Mouse (Mus musculus) spleen, adult 2 months (tissue): Measurements from ENCODE around the gene Gadd45gip1. TPM values are rescaled to one million over a fixed set of nuclear protein-coding genes. Genes with fewer than 3 reads are reported as not detected.

Source experiments
- DNase-seq, 2 experiments: peaks; one replicate each; pipeline versions ENCODE4 v3.0.0 to v3.0.0-alpha.2; 2012 to 2021; ENCODE audit warnings: low spot score in 2 of 2, low read depth in 1 of 2
- H3K27ac ChIP-seq: fragments of 200-500 bp; 2 replicates; pipeline ENCODE4 v1.5.1; 2012; ENCODE audit warnings: low read length, inconsistent platforms; ENCODE audit not compliant: insufficient read depth
- H3K27me3 ChIP-seq: fragments of 200-500 bp; 2 replicates; pipeline ENCODE4 v1.6.1; 2012; ENCODE audit warnings: mild to moderate bottlenecking, moderate library complexity, low read length, inconsistent platforms; ENCODE audit not compliant: control insufficient read depth, insufficient read depth
- H3K36me3 ChIP-seq: fragments of 200-500 bp; 2 replicates; pipeline ENCODE4 v1.6.1; 2012; ENCODE audit warnings: mild to moderate bottlenecking, low read length, inconsistent platforms; ENCODE audit not compliant: control insufficient read depth, insufficient read depth
- H3K4me1 ChIP-seq: fragments of 200-500 bp; 2 replicates; pipeline ENCODE4 v1.6.1; 2011; ENCODE audit warnings: inconsistent platforms; ENCODE audit not compliant: control insufficient read depth, insufficient read depth, insufficient read length
- H3K4me3 ChIP-seq: fragments of 200-500 bp; 2 replicates; pipeline ENCODE4 v1.5.1; 2011; ENCODE audit warnings: mild to moderate bottlenecking, inconsistent platforms; ENCODE audit not compliant: insufficient read depth, insufficient read length; ENCODE audit errors: extremely low read depth
- CTCF ChIP-seq: fragments of 200-500 bp; IDR thresholded peaks from 2 replicates; pipeline ENCODE4 v1.5.1; 2011; ENCODE audit warnings: mild to moderate bottlenecking, inconsistent platforms; ENCODE audit not compliant: insufficient read depth, insufficient read length, insufficient replicate concordance; ENCODE audit errors: extremely low read depth
- POLR2A ChIP-seq: fragments of 200-500 bp; IDR thresholded peaks from 2 replicates; pipeline ENCODE4 v1.6.1; 2011; ENCODE audit warnings: low read depth, low read length, inconsistent platforms
- WGBS: fragments of 180-500 bp; shearing (Covaris S2); methylation state at CpG from one replicate; pipeline ENCODE4 v1.1.7; 2018; 5-methylcytosine and 5-hydroxymethylcytosine counted together
- polyA plus RNA-seq: library from polyadenylated mRNA; depleted of rRNA; stranded (reverse); fragments of >200 nt; gene quantifications from 2 replicates; pipeline ENCODE4 v1.2.3, GENCODE M21; 2012; rRNA removed

Gadd45gip1 gene
- 20.3 and 61.4 TPM in 2 replicates for polyA plus RNA-seq

DNA sequence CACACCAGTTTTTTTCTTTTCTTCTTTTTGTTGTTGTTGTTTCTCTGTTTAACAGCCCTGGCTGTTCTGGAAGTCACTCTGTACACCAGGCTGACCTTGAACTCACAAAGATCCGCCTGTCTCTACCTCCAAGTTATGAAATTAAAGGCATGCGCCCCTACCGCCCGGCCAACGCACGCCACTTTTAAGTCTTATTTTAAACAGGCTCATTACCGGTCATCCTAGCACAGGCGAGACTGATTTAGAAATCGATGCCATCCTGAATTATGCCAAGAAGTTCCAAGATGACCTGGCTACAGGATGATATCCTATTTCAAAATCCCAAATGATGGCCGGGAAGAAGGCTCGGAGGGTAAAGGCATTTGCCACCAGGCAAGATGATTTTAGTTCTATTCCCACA lies at the start of gene Gadd45gip1:
Gene Gadd45gip1, plus strand, starts transcription at position 33 of the 400 bp plus-strand sequence.
- H3K36me3 ChIP-seq, result peaks cover 20% of the 10 kb centered on the region
- H3K27ac ChIP-seq, result peak within 1 kb of the TSS; percentile 81
- H3K4me1 ChIP-seq, result no peaks in the 10 kb centered on the region; the same call in 1 of the 2 replicates
- H3K27me3 ChIP-seq, result no peaks in the 10 kb centered on the region
- peak; percentile 54 to 63 for DNase-seq
- 15% methylated on average over 11 of the region's 11 CpGs for WGBS
- TF ChIP-seq POLR2A (no peak), CTCF (peak; percentile 12; the same call in 1 of the 2 replicates)
- peak within 1 kb of the TSS; percentile 87 for H3K4me3 ChIP-seq

DNA sequence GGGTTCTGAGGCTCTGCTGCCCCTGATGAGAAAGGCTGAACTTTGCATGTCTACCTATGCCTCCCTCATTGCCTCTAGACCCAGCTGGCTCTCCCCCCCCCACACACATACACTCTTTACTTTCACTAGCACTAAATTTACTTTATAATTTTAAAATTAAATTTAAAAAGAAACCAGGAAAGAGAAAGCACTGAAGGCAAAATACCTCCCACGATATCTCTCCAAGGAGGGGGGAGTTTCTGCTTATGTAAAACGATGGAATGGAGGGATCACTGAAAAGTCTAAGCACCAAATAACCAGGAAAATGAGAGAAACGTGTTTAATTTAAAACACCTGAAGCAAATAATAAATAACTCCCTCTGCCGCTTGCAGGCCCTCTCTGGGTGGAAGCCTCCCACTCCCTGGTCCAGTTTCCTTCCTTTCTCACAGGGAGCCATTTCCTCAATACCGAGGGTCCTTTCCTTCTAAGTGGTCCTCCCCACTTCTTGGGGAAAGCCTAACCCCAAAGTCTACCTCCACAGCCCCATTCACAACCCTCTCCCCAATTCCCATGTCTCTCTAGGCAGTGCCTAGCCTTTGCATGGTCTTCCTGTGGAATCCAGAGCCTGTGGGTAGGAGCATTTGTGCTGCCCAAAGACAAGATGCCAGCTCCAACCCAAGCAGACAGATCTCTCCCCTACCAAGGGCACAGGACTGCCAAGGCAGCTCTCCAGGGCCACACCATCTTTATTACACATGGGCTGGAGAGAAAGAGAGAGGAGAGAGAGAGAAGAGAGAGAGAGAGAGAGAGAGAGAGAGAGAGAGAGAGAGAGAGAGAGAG lies 49.4 kb upstream of the Gadd45gip1 start:
- TF ChIP-seq CTCF, result no peak
- no peak for TF ChIP-seq POLR2A
- Histone ChIP-seq H3K27me3 (peaks cover 7% of the 10 kb centered on the region), H3K4me1 (no peaks in the 10 kb centered on the region), H3K36me3 (no peaks in the 10 kb centered on the region), H3K4me3 (no peak overlapping the region), H3K27ac (no peak overlapping the region)
- 78% methylated on average over 5 of the region's 5 CpGs for WGBS
- no peak for DNase-seq

DNA sequence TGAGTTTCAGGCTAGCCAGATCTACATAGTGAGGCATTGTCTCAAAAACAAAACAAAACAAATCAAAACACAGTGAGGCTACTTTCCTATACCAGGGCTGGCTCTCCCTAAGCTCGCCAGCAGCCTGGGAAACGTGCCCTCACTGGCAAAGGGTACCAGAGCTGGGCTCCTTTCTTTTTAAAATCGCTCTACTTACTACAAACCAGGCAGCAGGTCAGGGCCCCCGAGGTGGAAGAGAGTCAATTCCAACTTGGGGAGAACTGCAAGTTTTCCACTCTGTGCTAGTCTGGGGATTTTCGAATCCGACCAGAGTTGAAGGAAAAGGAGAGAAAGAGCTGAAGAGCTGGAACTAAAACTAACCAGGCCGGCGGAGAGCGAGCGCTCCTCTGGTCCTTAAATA lies 48.6 kb upstream of the Gadd45gip1 start:
- no peak overlapping the region for H3K27ac ChIP-seq
- H3K27me3 ChIP-seq, result peaks cover 7% of the 10 kb centered on the region
- no peak for TF ChIP-seq POLR2A
- TF ChIP-seq CTCF, result no peak
- no peaks in the 10 kb centered on the region for H3K4me1 ChIP-seq
- H3K36me3 ChIP-seq, result no peaks in the 10 kb centered on the region
- 83% methylated on average over 10 of the region's 10 CpGs for WGBS
- no peak for DNase-seq
- H3K4me3 ChIP-seq, result no peak overlapping the region

DNA sequence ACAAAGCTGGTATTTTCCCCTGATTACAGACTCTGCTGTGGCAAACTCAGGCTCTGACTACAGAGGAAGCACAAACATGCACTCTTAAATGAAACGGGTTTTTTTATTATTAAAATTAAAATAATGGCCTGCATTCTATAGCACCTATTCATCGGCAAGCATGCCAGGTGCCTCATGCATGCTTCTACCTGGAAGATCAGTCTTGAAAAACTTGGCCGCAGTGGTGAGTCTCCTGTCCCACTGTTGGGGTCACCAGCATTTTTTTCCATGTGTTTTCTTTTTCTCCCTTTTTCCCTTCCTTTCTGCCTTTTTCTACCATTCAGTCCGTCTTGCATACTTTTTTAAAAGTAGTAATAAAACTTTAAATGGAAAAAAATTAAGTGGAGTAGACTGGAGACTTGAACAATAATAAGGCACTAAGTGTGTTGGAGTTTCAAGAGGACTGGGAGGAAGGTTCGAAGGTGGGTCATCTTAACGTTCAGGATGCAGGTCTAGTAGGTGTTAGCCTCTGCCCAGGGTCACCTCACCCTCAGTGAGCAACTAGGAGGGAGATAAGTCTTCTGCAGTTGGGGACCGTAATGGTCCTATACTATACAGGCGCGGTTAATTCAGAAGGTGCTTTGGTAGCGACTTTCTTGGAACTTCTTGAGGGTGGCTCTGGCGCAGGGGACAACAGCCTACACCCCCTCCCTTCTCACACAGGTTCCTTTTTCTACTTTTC lies 48.0 kb upstream of the Gadd45gip1 start:
- TF ChIP-seq CTCF, result no peak
- TF ChIP-seq POLR2A, result no peak

DNA sequence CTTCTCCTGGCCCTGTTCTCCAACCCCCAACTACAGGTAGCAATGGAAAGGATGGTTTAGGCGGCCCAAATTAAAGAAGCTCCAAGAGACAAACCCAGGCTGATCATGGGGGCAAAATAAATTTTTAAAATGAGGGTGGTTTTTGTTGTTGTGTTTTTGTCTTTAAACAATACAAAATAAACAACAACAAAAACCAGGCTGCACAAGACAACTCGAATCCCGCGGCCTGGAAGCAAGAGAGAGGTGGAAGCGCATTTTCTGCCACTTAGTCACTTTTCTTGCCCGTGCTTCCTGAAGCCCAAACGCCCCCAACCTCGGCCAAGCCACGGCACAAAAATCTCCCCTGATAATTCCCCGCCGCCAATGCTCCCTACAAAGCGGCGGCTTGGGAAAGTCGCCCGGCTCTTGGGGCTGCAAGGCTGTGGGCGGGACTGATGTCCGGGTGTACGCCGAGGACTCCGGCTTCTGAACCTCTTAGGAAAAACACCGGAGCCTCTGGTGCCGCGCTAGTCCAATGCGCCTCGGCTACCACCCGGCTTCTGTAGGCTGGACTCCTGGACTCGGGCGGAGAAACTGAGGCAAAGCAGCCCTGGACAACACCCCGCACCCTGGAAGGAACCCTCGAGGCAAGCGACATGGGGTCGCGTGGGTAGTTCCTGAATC lies 47.3 kb upstream of the Gadd45gip1 start:
- no peak overlapping the region for H3K27ac ChIP-seq
- no peak overlapping the region for H3K4me3 ChIP-seq
- no peaks in the 10 kb centered on the region for H3K4me1 ChIP-seq
- WGBS, result 49% methylated on average over 33 of the region's 33 CpGs
- peaks cover 7% of the 10 kb centered on the region for H3K27me3 ChIP-seq
- no peaks in the 10 kb centered on the region for H3K36me3 ChIP-seq
- TF ChIP-seq CTCF (no peak), POLR2A (no peak)
- no peak for DNase-seq

More for the DNA sequence above, 48.0 kb upstream of the Gadd45gip1 start:
- H3K27ac ChIP-seq, result no peak overlapping the region
- WGBS, result 80% methylated on average over 11 of the region's 11 CpGs
- no peaks in the 10 kb centered on the region for H3K4me1 ChIP-seq
- DNase-seq, result no peak
- no peaks in the 10 kb centered on the region for H3K36me3 ChIP-seq
- no peak overlapping the region for H3K4me3 ChIP-seq
- H3K27me3 ChIP-seq, result peaks cover 7% of the 10 kb centered on the region

DNA sequence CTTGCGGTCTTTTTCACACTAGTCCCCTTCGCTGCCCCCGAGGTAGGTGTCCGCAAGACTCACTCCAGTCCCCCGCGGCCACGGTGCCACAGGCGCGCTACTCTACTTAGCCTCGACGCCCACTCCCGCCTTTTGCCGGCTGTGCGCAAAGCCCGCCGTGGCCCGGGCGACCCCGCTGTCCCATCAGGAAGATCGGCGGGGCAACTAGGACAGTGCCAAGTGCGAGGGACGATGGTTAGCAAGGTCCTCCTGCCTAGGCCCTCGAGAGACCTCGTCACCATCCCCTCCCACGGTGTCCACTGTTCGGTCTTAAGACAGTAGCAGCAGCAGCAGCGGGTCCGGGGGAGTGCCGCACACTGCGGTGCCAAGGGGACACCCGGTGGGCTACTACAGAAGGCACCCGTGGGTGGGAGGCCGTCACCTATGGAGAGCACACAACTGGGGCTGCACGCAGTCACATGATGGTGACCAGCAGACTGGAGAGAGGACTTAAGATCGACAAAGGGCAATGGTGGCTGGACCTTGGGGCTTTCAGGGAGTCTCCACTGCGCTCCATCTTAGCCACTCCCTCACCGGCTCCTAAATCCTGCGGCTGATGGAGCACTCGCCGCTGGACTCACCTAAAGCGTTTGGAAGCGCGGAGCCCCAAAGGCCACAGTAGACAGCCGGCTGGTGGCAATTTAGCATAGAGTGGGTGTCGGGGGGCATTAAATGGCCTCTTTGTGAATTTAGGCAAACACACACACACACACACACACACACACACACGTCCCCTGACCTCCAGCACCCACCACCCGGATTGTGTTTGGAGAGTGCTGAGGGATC lies 46.4 kb upstream of the Gadd45gip1 start:
- TF ChIP-seq CTCF (no peak), POLR2A (no peak)
- no peaks in the 10 kb centered on the region for H3K36me3 ChIP-seq
- peaks cover 7% of the 10 kb centered on the region for H3K27me3 ChIP-seq
- H3K4me1 ChIP-seq, result no peaks in the 10 kb centered on the region
- H3K27ac ChIP-seq, result no peak overlapping the region
- 37% methylated on average over 48 of the region's 48 CpGs for WGBS
- no peak for DNase-seq
- H3K4me3 ChIP-seq, result no peak overlapping the region
